Mouse (Mus musculus) MN1 (cell line): ENCODE data around the gene Ttll4.

Experiments
- DNase-seq: peaks from one replicate; pipeline ENCODE4 v3.0.0-alpha.2; 2016; ENCODE audit warnings: low spot score

The Ttll4 gene

GRCm38 (mm10) chr1:74661448-74662195, at the start of gene Ttll4:
TSS of gene Ttll4 (plus strand) at chr1:74661745.
- peak; percentile 96 for DNase-seq

- DNase-seq = no peak
Measured at GRCm38 (mm10) chr1:74624183-74624582, 37.4 kb upstream of the Ttll4 start.

- DNase-seq = no peak
Measured at GRCm38 (mm10) chr1:74626076-74626475, 35.5 kb upstream of the Ttll4 start.

- no peak for DNase-seq
Measured at GRCm38 (mm10) chr1:74628001-74628400, 33.5 kb upstream of the Ttll4 start.

GRCm38 (mm10) chr1:74632734-74633133, 28.8 kb upstream of the Ttll4 start:
- DNase-seq = no peak

GRCm38 (mm10) chr1:74643524-74643923, 18.0 kb upstream of the Ttll4 start:
- DNase-seq = no peak

GRCm38 (mm10) chr1:74643926-74644325, 17.6 kb upstream of the Ttll4 start:
- peak; percentile 46 for DNase-seq

GRCm38 (mm10) chr1:74662253-74662865, 814 bp downstream of the Ttll4 start:
- DNase-seq = no peak

GRCm38 (mm10) chr1:74665153-74665552, 3.6 kb downstream of the Ttll4 start:
- no peak for DNase-seq

- DNase-seq = no peak
Measured at GRCm38 (mm10) chr1:74668371-74668770, 6.8 kb downstream of the Ttll4 start.

GRCm38 (mm10) chr1:74672731-74673130, 11.2 kb downstream of the Ttll4 start:
- DNase-seq = no peak

GRCm38 (mm10) chr1:74676863-74677262, 15.3 kb downstream of the Ttll4 start:
- DNase-seq = no peak

GRCm38 (mm10) chr1:74677843-74678242, 16.3 kb downstream of the Ttll4 start:
- DNase-seq = no peak

- DNase-seq = no peak
Measured at GRCm38 (mm10) chr1:74687131-74687530, 25.6 kb downstream of the Ttll4 start.

GRCm38 (mm10) chr1:74693891-74694583, 32.5 kb downstream of the Ttll4 start:
- DNase-seq = no peak

- DNase-seq = no peak
Measured at GRCm38 (mm10) chr1:74695836-74696235, 34.3 kb downstream of the Ttll4 start.

- no peak for DNase-seq
Measured at GRCm38 (mm10) chr1:74697416-74697815, 35.9 kb downstream of the Ttll4 start.

GRCm38 (mm10) chr1:74698353-74698752, 36.8 kb downstream of the Ttll4 start:
- DNase-seq = no peak

GRCm38 (mm10) chr1:74698791-74699190, 37.2 kb downstream of the Ttll4 start:
- no peak for DNase-seq

- no peak for DNase-seq
Measured at GRCm38 (mm10) chr1:74702142-74702553, 40.6 kb downstream of the Ttll4 start.

GRCm38 (mm10) chr1:74704156-74704555, 42.6 kb downstream of the Ttll4 start:
- no peak for DNase-seq

- DNase-seq = no peak
Measured at GRCm38 (mm10) chr1:74705016-74705415, 43.5 kb downstream of the Ttll4 start.

GRCm38 (mm10) chr1:74709566-74709965, 48.0 kb downstream of the Ttll4 start:
- DNase-seq = no peak
